In genomic region chr8:57805094-57805493, GRCm38 (mm10) we compare ENCODE assay signal across 22 mouse cellular contexts.
DNase-seq lines count a peak whose midpoint lies in the region; ATAC-seq lines count a peak whose summit lies in the region.
"Had no signal": no experiment of that assay in that cellular context is flagged by ENCODE, and none has a peak within 500 bp of the region (broad histone marks: within the 10 kb centered on the region; RNA-seq: fewer than 3 reads in every experiment).

No protein-coding gene starts in this region.

- no peaks in the 10 kb centered on the region for H3K36me3 ChIP-seq in intestine, embryonic 15.5 days
- H3K36me3 ChIP-seq in intestine, embryonic 16.5 days (ENCODE audit: control insufficient read depth, insufficient read depth, low read length) = no peaks in the 10 kb centered on the region
- H3K36me3 ChIP-seq in stomach, embryonic 16.5 days (ENCODE audit: control insufficient read depth, insufficient read depth, low read length) = no peaks in the 10 kb centered on the region
- H3K36me3 ChIP-seq: embryonic facial prominence, embryonic 13.5 days; embryonic facial prominence, embryonic 15.5 days; forebrain, embryonic 10.5 days; forebrain, embryonic 12.5 days had no signal

- no peaks in the 10 kb centered on the region for H3K4me1 ChIP-seq in intestine, embryonic 15.5 days (replicated peaks)
- H3K4me1 ChIP-seq in intestine, embryonic 16.5 days (ENCODE audit: control insufficient read depth, insufficient read depth, low read length) = no peaks in the 10 kb centered on the region
- H3K4me1 ChIP-seq in stomach, embryonic 16.5 days (ENCODE audit: control insufficient read depth, insufficient read depth, low read length) = no peaks in the 10 kb centered on the region

- no peaks in the 10 kb centered on the region for H3K27me3 ChIP-seq in intestine, embryonic 15.5 days (replicated peaks)
- H3K27me3 ChIP-seq in intestine, embryonic 16.5 days (replicated peaks; ENCODE audit: control insufficient read depth, insufficient read depth, low read length) = no peaks in the 10 kb centered on the region
- H3K27me3 ChIP-seq in stomach, embryonic 16.5 days (ENCODE audit: control insufficient read depth, insufficient read depth, low read length) = no peaks in the 10 kb centered on the region
- H3K27me3 ChIP-seq: embryonic facial prominence, embryonic 13.5 days; embryonic facial prominence, embryonic 15.5 days; forebrain, embryonic 12.5 days had no signal

- no peak for DNase-seq in lung, postnatal 14 days
- no peak for DNase-seq in urinary bladder, postnatal 14 days (ENCODE audit: low spot score)
- no peak for DNase-seq in layer of hippocampus, adult 9-11 months
- DNase-seq: adrenal gland, adult 2 months; adrenal gland, postnatal 10 days; adrenal gland, postnatal 25 days; cerebellum, adult 11 months; cerebellum, adult 18-20 months; cerebellum, adult 8-10 months; cerebellum, adult 9-11 months; cerebellum, postnatal 14 days; cerebellum, postnatal 36 days; embryo, embryonic 11 days had no signal

- H3K27ac ChIP-seq in intestine, embryonic 15.5 days = no peak overlapping the region
- no peak overlapping the region for H3K27ac ChIP-seq in intestine, embryonic 16.5 days (ENCODE audit: low read length)
- H3K27ac ChIP-seq in stomach, embryonic 16.5 days (ENCODE audit: low read length) = no peak overlapping the region
- H3K27ac ChIP-seq: embryonic facial prominence, embryonic 13.5 days; embryonic facial prominence, embryonic 15.5 days; forebrain, embryonic 10.5 days; forebrain, embryonic 12.5 days had no signal

- peak; percentile 60 for ATAC-seq in intestine, embryonic 15.5 days
- peak; percentile 55; the same call in 1 of the 2 replicates for ATAC-seq in intestine, embryonic 16.5 days
- ATAC-seq in stomach, embryonic 16.5 days (ENCODE audit: insufficient read depth, low FRiP score) = peak; percentile 35; the same call in 1 of the 2 replicates
- ATAC-seq: forebrain, embryonic 14.5 days had no signal

- no peak overlapping the region for H3K4me3 ChIP-seq in intestine, embryonic 15.5 days (replicated peaks)
- H3K4me3 ChIP-seq in intestine, embryonic 16.5 days (ENCODE audit: low read length) = no peak overlapping the region
- no peak overlapping the region for H3K4me3 ChIP-seq in stomach, embryonic 16.5 days (replicated peaks; ENCODE audit: low read length)
- H3K4me3 ChIP-seq: embryonic facial prominence, embryonic 13.5 days; embryonic facial prominence, embryonic 15.5 days; erythroblast, embryonic 14.5 days; forebrain, embryonic 10.5 days; forebrain, embryonic 12.5 days had no signal

- no peaks in the 10 kb centered on the region for H3K9me3 ChIP-seq in intestine, embryonic 15.5 days
- no peaks in the 10 kb centered on the region for H3K9me3 ChIP-seq in intestine, embryonic 16.5 days (ENCODE audit: control insufficient read depth, low read length)
- H3K9me3 ChIP-seq in stomach, embryonic 16.5 days (replicated peaks; ENCODE audit: control insufficient read depth, low read length) = no peaks in the 10 kb centered on the region
- H3K9me3 ChIP-seq: embryonic facial prominence, embryonic 13.5 days; embryonic facial prominence, embryonic 15.5 days; forebrain, embryonic 10.5 days; forebrain, embryonic 12.5 days had no signal

- no peak overlapping the region for H3K4me2 ChIP-seq in intestine, embryonic 15.5 days (replicated peaks)
- no peak overlapping the region for H3K4me2 ChIP-seq in intestine, embryonic 16.5 days (ENCODE audit: low read depth, low read length)
- no peak overlapping the region for H3K4me2 ChIP-seq in stomach, embryonic 16.5 days (ENCODE audit: low read depth, low read length)
- H3K4me2 ChIP-seq: embryonic facial prominence, embryonic 13.5 days; embryonic facial prominence, embryonic 15.5 days; forebrain, embryonic 12.5 days had no signal

- 56% methylated on average over 4 of the region's 4 CpGs for WGBS in intestine, embryonic 15.5 days
- 54% methylated on average over 4 of the region's 4 CpGs for WGBS in intestine, embryonic 16.5 days
- WGBS in stomach, embryonic 16.5 days = 48% methylated on average over 4 of the region's 4 CpGs

- no peak overlapping the region for H3K9ac ChIP-seq in intestine, embryonic 15.5 days
- no peak overlapping the region for H3K9ac ChIP-seq in intestine, embryonic 16.5 days (ENCODE audit: low read depth, low read length)
- H3K9ac ChIP-seq in stomach, embryonic 16.5 days (ENCODE audit: low read length) = no peak overlapping the region
- H3K9ac ChIP-seq: embryonic facial prominence, embryonic 13.5 days; embryonic facial prominence, embryonic 15.5 days; forebrain, embryonic 12.5 days had no signal
